14 mouse cellular contexts compared by ENCODE assay signal in genomic region chr1:167256724-167257302, GRCm38 (mm10). TPM values are rescaled to one million over a fixed set of nuclear protein-coding genes. Genes with fewer than 3 reads are reported as not detected.
DNase-seq lines count a peak whose midpoint lies in the region; ATAC-seq lines count a peak whose summit lies in the region.
"Had no signal": no experiment of that assay in that cellular context is flagged by ENCODE, and none has a peak within 500 bp of the region (broad histone marks: within the 10 kb centered on the region; RNA-seq: fewer than 3 reads in every experiment).

No protein-coding gene starts in this region.

- no peaks in the 10 kb centered on the region for H3K9me3 ChIP-seq in kidney, embryonic 16.5 days (ENCODE audit: low read length)
- H3K9me3 ChIP-seq in liver, embryonic 16.5 days (replicated peaks; ENCODE audit: control insufficient read depth, low read length), result no peaks in the 10 kb centered on the region
- H3K9me3 ChIP-seq: forebrain, embryonic 15.5 days; hindbrain, embryonic 10.5 days; limb, embryonic 10.5 days; megakaryocyte, embryonic 14.5 days had no signal

- H3K4me3 ChIP-seq in kidney, embryonic 16.5 days (ENCODE audit: low read length), result no peak overlapping the region
- H3K4me3 ChIP-seq in liver, embryonic 16.5 days (ENCODE audit: low read depth, low read length), result 0 out of 2 replicates have a peak overlapping the region, but pooled peaks have one; percentile 3
- H3K4me3 ChIP-seq: forebrain, embryonic 15.5 days; heart, adult 2 months; hindbrain, embryonic 10.5 days; limb, embryonic 10.5 days had no signal

- peaks cover 33% of the 10 kb centered on the region for H3K4me1 ChIP-seq in kidney, embryonic 16.5 days (ENCODE audit: insufficient read depth, low read length)
- H3K4me1 ChIP-seq in liver, embryonic 16.5 days (ENCODE audit: control insufficient read depth, low read depth, low read length), result peaks cover 7% of the 10 kb centered on the region
- H3K4me1 ChIP-seq: forebrain, embryonic 15.5 days had no signal

- DNase-seq in lung, postnatal 10 days, result peak; percentile 13
- DNase-seq in lung, postnatal 36 days, result no peak
- peak; percentile 43 for DNase-seq in yolk sac, embryonic 10.5 days (ENCODE audit: low spot score)
- DNase-seq in right cerebral cortex, adult 2 months (ENCODE audit: low spot score in 2 of 2), result no peak
- no peak for DNase-seq in testis, postnatal 10 days (ENCODE audit: low spot score)
- DNase-seq: adrenal gland, postnatal 10 days; heart, adult 2 months; right cerebral cortex, postnatal 14 days had no signal

- no peaks in the 10 kb centered on the region for H3K36me3 ChIP-seq in kidney, embryonic 16.5 days (ENCODE audit: insufficient read depth, low read length)
- H3K36me3 ChIP-seq in liver, embryonic 16.5 days (ENCODE audit: control insufficient read depth, insufficient read depth), result no peaks in the 10 kb centered on the region
- H3K36me3 ChIP-seq: forebrain, embryonic 15.5 days; hindbrain, embryonic 10.5 days had no signal

- no peak overlapping the region for H3K9ac ChIP-seq in kidney, embryonic 16.5 days (replicated peaks; ENCODE audit: low read length)
- no peak overlapping the region for H3K9ac ChIP-seq in liver, embryonic 16.5 days (ENCODE audit: low read depth, low read length)
- H3K9ac ChIP-seq: forebrain, embryonic 15.5 days had no signal

- no peak overlapping the region for H3K4me2 ChIP-seq in kidney, embryonic 16.5 days (replicated peaks; ENCODE audit: low read depth, low read length)
- H3K4me2 ChIP-seq in liver, embryonic 16.5 days (ENCODE audit: low read depth, low read length), result no peak overlapping the region
- H3K4me2 ChIP-seq: forebrain, embryonic 15.5 days had no signal

- WGBS in kidney, embryonic 16.5 days, result 36% methylated on average over 15 of the region's 15 CpGs
- WGBS in liver, embryonic 16.5 days (ENCODE audit: insufficient replicate concordance), result 69% methylated on average over 15 of the region's 15 CpGs

- ATAC-seq in kidney, embryonic 16.5 days (ENCODE audit: low FRiP score, low TSS enrichment), result peak; percentile 61; the same call in 1 of the 2 replicates
- peak; percentile 72 for ATAC-seq in liver, embryonic 16.5 days (ENCODE audit: low read depth)
- ATAC-seq: forebrain, embryonic 15.5 days had no signal

- H3K27me3 ChIP-seq in kidney, embryonic 16.5 days (ENCODE audit: insufficient read depth, low read length), result no peaks in the 10 kb centered on the region
- no peaks in the 10 kb centered on the region for H3K27me3 ChIP-seq in liver, embryonic 16.5 days (ENCODE audit: control insufficient read depth, insufficient read depth, low read depth, low read length)
- H3K27me3 ChIP-seq: forebrain, embryonic 15.5 days; megakaryocyte, embryonic 14.5 days had no signal

- no peak overlapping the region for H3K27ac ChIP-seq in kidney, embryonic 16.5 days (ENCODE audit: low read length)
- H3K27ac ChIP-seq in liver, embryonic 16.5 days (ENCODE audit: low read length), result peak overlapping the region; percentile 33; the same call in 1 of the 2 replicates
- H3K27ac ChIP-seq: forebrain, embryonic 15.5 days; heart, adult 2 months; hindbrain, embryonic 10.5 days; limb, embryonic 10.5 days had no signal

RNA-seq across cellular contexts. Expression of gene Uck2, which starts 28.3 kb away (rescaled TPM):
- 67.7 and 72.3 TPM in 2 replicates for polyA plus RNA-seq in kidney, embryonic 16.5 days (2015; fragmentation: Nextera tagmentation; extraction: Ambion mirVana)
- polyA plus RNA-seq in liver, embryonic 16.5 days (2015; fragmentation: Nextera tagmentation; extraction: Ambion mirVana), result 28.9 and 30.8 TPM in 2 replicates

RNA-seq across cellular contexts. Expression of gene Tmco1, which starts 51.4 kb away (rescaled TPM):
- 117 and 125 TPM in 2 replicates for polyA plus RNA-seq in kidney, embryonic 16.5 days (2015; fragmentation: Nextera tagmentation; extraction: Ambion mirVana)
- 57.3 and 61.3 TPM in 2 replicates for polyA plus RNA-seq in liver, embryonic 16.5 days (2015; fragmentation: Nextera tagmentation; extraction: Ambion mirVana)

Comparison
In these comparisons a context has a peak if more than half of its experiments do, and no peak if none do; other contexts are left out.
1. DNase-seq: peak in lung, postnatal 10 days (single experiment) and yolk sac, embryonic 10.5 days (single experiment); none in lung, postnatal 36 days (single experiment), right cerebral cortex, adult 2 months (0 of 2) and testis, postnatal 10 days (single experiment).